Mouse (Mus musculus) heart, embryonic 16.5 days (tissue): Measurements from ENCODE around the gene Acsl5. TPM values are rescaled to one million over a fixed set of nuclear protein-coding genes. Genes with fewer than 3 reads are reported as not detected.

Experiments used
- ATAC-seq: fragments of 200-750 bp; cut with Nextera tagmentation; replicated peaks from 2 replicates; pipeline ENCODE4 v1.8.0; 2017; ENCODE audit warnings: moderate number of reproducible peaks; ENCODE audit not compliant: insufficient read depth, low FRiP score; ENCODE audit errors: extremely low read depth
- H3K27ac ChIP-seq: fragments of 300-500 bp; sonication (generic); 2 replicates; pipeline ENCODE4 v1.5.1; 2014; ENCODE audit warnings: mild to moderate bottlenecking, low read length, control low read depth, moderate library complexity
- H3K27me3 ChIP-seq: fragments of 300-500 bp; sonication (generic); 2 replicates; pipeline ENCODE4 v1.6.1; 2014; ENCODE audit warnings: low read length, mixed read lengths; ENCODE audit not compliant: control insufficient read depth, insufficient read depth
- H3K36me3 ChIP-seq: fragments of 300-500 bp; sonication (generic); 2 replicates; pipeline ENCODE4 v1.6.1; 2014; ENCODE audit not compliant: control insufficient read depth, insufficient read depth
- H3K4me1 ChIP-seq: fragments of 300-500 bp; sonication (generic); 2 replicates; pipeline ENCODE4 v1.6.1; 2014; ENCODE audit warnings: low read length, mixed read lengths; ENCODE audit not compliant: control insufficient read depth, insufficient read depth
- H3K4me2 ChIP-seq: fragments of 300-500 bp; sonication (generic); 2 replicates; pipeline ENCODE4 v1.6.1; 2014; ENCODE audit warnings: low read depth, mild to moderate bottlenecking, control low read depth, low read length
- H3K4me3 ChIP-seq: fragments of 300-500 bp; sonication (generic); 2 replicates; pipeline ENCODE4 v1.5.1; 2014; ENCODE audit warnings: mild to moderate bottlenecking, control low read depth, low read length
- H3K9ac ChIP-seq: fragments of 300-500 bp; sonication (generic); 2 replicates; pipeline ENCODE4 v1.6.1; 2014; ENCODE audit warnings: low read length, control low read depth
- H3K9me3 ChIP-seq: fragments of 300-500 bp; sonication (generic); replicated peaks from 2 replicates; pipeline ENCODE4 v1.6.1; 2016; ENCODE audit warnings: low read length; ENCODE audit not compliant: control insufficient read depth
- WGBS: fragments of 180-500 bp; shearing (Covaris S2); extraction: QIAGEN DNeasy Blood & Tissue Kit; methylation state at CpG from one replicate; pipeline ENCODE4 v1.1.7; 2014; 5-methylcytosine and 5-hydroxymethylcytosine counted together
- polyA plus RNA-seq: library from polyadenylated mRNA; unstranded; fragments of >200 nt; fragmentation: Nextera tagmentation; extraction: Ambion mirVana; gene quantifications from 2 replicates; pipeline ENCODE4 v1.2.1, GENCODE M21; 2015

Acsl5 gene
- polyA plus RNA-seq, result 34.1 and 37.0 TPM in 2 replicates

GRCm38 (mm10) chr19:55251383-55252124, at the start of gene Acsl5:
Gene Acsl5, plus strand, starts transcription at chr19:55251938.
- H3K36me3 ChIP-seq, result no peaks in the 10 kb centered on the region
- no peak within 1 kb of the TSS for H3K27ac ChIP-seq
- H3K4me2 ChIP-seq, result no peak within 1 kb of the TSS
- no peak within 1 kb of the TSS for H3K4me3 ChIP-seq
- H3K9ac ChIP-seq, result no peak within 1 kb of the TSS
- H3K9me3 ChIP-seq, result no peaks in the 10 kb centered on the region
- ATAC-seq, result no peak
- WGBS, result 87% methylated on average over 9 of the region's 9 CpGs
- no peaks in the 10 kb centered on the region for H3K27me3 ChIP-seq
- peaks cover 10% of the 10 kb centered on the region for H3K4me1 ChIP-seq

GRCm38 (mm10) chr19:55206482-55207138, 45.1 kb upstream of the Acsl5 start:
- H3K4me2 ChIP-seq, result no peak overlapping the region
- peaks cover 4% of the 10 kb centered on the region; the same call in 1 of the 2 replicates for H3K27me3 ChIP-seq
- no peaks in the 10 kb centered on the region for H3K9me3 ChIP-seq
- no peak overlapping the region for H3K9ac ChIP-seq
- 36% methylated on average over 8 of the region's 8 CpGs for WGBS
- no peaks in the 10 kb centered on the region for H3K36me3 ChIP-seq
- no peaks in the 10 kb centered on the region for H3K4me1 ChIP-seq
- no peak overlapping the region for H3K27ac ChIP-seq
- no peak overlapping the region for H3K4me3 ChIP-seq
- ATAC-seq, result no peak

GRCm38 (mm10) chr19:55207205-55207604, 44.5 kb upstream of the Acsl5 start:
- Histone ChIP-seq H3K4me1 (no peaks in the 10 kb centered on the region), H3K4me3 (no peak overlapping the region), H3K4me2 (no peak overlapping the region), H3K9me3 (no peaks in the 10 kb centered on the region), H3K36me3 (no peaks in the 10 kb centered on the region), H3K27me3 (peaks cover 4% of the 10 kb centered on the region; the same call in 1 of the 2 replicates), H3K9ac (no peak overlapping the region), H3K27ac (no peak overlapping the region)
- 49% methylated on average over 6 of the region's 6 CpGs for WGBS
- ATAC-seq, result no peak

- no peak overlapping the region for H3K9ac ChIP-seq
- ATAC-seq, result no peak
These were observed 43.8 kb upstream of the Acsl5 start for GRCm38 (mm10) chr19:55207746-55208538.

GRCm38 (mm10) chr19:55208654-55209053, 43.1 kb upstream of the Acsl5 start:
- Histone ChIP-seq H3K9ac (no peak overlapping the region), H3K27me3 (peaks cover 4% of the 10 kb centered on the region; the same call in 1 of the 2 replicates), H3K4me1 (no peaks in the 10 kb centered on the region), H3K27ac (no peak overlapping the region), H3K4me2 (no peak overlapping the region), H3K9me3 (no peaks in the 10 kb centered on the region), H3K36me3 (no peaks in the 10 kb centered on the region), H3K4me3 (no peak overlapping the region)
- 69% methylated on average over 4 of the region's 4 CpGs for WGBS
- no peak for ATAC-seq

More at GRCm38 (mm10) chr19:55207746-55208538, 43.8 kb upstream of the Acsl5 start:
- no peaks in the 10 kb centered on the region for H3K4me1 ChIP-seq
- H3K27ac ChIP-seq, result no peak overlapping the region
- H3K4me3 ChIP-seq, result no peak overlapping the region
- no peak overlapping the region for H3K4me2 ChIP-seq
- H3K9me3 ChIP-seq, result no peaks in the 10 kb centered on the region
- WGBS, result 49% methylated on average over 25 of the region's 25 CpGs
- peaks cover 4% of the 10 kb centered on the region; the same call in 1 of the 2 replicates for H3K27me3 ChIP-seq
- no peaks in the 10 kb centered on the region for H3K36me3 ChIP-seq

GRCm38 (mm10) chr19:55209084-55209483, 42.7 kb upstream of the Acsl5 start:
- no peak for ATAC-seq
- H3K4me2 ChIP-seq, result no peak overlapping the region
- H3K9me3 ChIP-seq, result no peaks in the 10 kb centered on the region
- H3K27ac ChIP-seq, result no peak overlapping the region
- no peaks in the 10 kb centered on the region for H3K4me1 ChIP-seq
- no peaks in the 10 kb centered on the region for H3K36me3 ChIP-seq
- no peak overlapping the region for H3K9ac ChIP-seq
- peaks cover 4% of the 10 kb centered on the region; the same call in 1 of the 2 replicates for H3K27me3 ChIP-seq
- 75% methylated on average over 3 of the region's 3 CpGs for WGBS
- no peak overlapping the region for H3K4me3 ChIP-seq

GRCm38 (mm10) chr19:55211698-55212097, 40.0 kb upstream of the Acsl5 start:
- Histone ChIP-seq H3K27me3 (peaks cover 4% of the 10 kb centered on the region; the same call in 1 of the 2 replicates), H3K4me2 (no peak overlapping the region), H3K36me3 (no peaks in the 10 kb centered on the region), H3K4me3 (no peak overlapping the region), H3K27ac (no peak overlapping the region), H3K9ac (no peak overlapping the region), H3K4me1 (no peaks in the 10 kb centered on the region), H3K9me3 (no peaks in the 10 kb centered on the region)
- no peak for ATAC-seq
- 70% methylated on average over 1 of the region's 1 CpGs for WGBS

- 68% methylated on average over 12 of the region's 12 CpGs for WGBS
- Histone ChIP-seq H3K4me1 (peaks cover 2% of the 10 kb centered on the region; the same call in 1 of the 2 replicates), H3K4me2 (no peak overlapping the region), H3K27me3 (no peaks in the 10 kb centered on the region), H3K9ac (no peak overlapping the region), H3K36me3 (no peaks in the 10 kb centered on the region), H3K9me3 (no peaks in the 10 kb centered on the region), H3K4me3 (no peak overlapping the region), H3K27ac (no peak overlapping the region)
- ATAC-seq, result no peak
These were observed 38.0 kb upstream of the Acsl5 start for GRCm38 (mm10) chr19:55213617-55214340.
